Mouse (Mus musculus): ENCODE results near the gene Plcl2.
A peak's percentile ranks its signal among the peaks of the same experiment; 100 is the strongest.

Plcl2 gene

DNA sequence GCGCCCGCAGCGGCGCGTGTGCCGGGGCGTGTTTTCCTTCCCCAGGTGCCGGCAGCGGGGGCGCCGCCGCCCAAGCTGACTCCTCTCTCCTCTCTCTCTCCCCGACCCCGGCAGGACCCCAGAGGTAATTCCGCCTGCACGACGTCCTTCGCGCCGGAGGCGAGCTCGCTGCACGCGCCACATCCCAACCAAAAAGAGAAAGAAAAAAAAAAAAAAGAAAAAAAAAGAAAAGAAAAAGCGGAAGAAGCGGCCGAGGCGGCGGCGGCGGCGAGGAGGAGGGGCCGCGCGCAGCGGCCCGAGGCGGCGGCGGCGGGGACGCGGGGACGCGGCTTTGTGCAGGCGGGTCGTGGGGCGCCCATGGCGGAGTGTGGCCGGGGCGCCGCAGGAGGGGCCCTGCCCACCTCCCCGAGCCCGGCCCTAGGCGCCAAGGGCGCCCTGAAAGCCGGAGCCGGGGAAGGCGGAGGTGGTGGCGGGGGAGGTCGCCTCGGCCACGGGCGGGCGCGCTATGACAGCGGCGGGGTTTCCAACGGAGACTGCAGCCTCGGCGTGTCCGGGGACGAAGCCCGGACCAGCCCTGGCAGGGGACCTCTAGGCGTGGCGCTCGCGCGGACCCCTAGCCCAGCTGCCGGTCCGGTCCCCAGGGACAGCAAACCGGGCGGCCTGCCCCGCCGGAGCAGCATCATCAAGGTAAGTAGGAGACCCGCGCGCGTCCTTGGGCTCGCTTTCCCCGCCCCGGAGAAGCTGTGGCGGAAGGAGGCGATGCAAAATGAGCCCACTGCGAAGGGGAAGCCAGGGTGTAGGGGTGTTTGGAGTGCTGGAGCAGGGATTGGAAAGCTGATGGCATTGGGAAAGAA, at the start of gene Plcl2:
TSS of gene Plcl2 (plus strand) at position 153 of the 854 bp plus-strand sequence.
- DNase-seq (ENCODE audit: extremely low read depth, low read depth), result no peak

DNA sequence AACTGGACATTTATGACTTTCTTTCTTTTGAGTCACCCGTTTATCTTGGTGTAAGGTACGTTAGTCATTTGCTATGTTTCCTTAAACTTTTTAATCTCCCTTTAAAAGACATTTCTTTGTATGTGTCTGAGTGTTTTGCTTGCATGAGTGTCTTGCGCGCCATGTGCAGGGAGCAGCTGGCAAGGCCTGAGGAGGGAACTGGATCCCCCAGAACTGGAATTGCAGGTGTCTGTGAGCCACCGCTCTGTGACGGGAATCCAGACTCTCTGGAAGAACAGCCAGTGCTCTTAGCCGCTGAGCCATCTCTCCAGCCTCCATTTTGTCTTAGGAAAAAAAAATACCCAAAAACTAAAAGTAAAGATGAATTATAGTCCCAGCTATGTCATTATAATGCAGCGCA, 48.9 kb upstream of the Plcl2 start:
- no peak for DNase-seq (ENCODE audit: extremely low read depth, low read depth)

GRCm38 (mm10) chr17:50467438-50467837, 41.8 kb upstream of the Plcl2 start:
- no peak for DNase-seq (ENCODE audit: extremely low read depth, low read depth)

DNA sequence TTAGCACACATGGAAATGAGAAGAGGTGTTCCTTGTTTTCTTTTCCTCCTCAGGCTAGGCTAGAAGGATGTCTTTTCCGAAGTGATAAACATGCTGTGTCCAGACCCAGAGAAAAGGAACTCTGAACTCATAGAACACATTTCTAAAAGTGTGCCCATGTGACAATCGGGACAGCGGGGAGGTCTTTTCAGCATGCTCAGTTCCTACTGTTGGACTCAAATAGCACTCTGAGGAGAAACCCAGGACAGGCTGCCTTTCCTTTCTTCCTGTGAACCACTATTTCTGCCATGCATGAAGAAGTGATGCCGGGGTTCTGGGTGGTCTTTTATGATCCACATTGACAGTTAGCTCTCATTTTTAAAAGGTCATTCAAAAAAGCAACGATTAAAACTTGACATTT, 40.1 kb upstream of the Plcl2 start:
- no peak for DNase-seq (ENCODE audit: extremely low read depth, low read depth)

DNA sequence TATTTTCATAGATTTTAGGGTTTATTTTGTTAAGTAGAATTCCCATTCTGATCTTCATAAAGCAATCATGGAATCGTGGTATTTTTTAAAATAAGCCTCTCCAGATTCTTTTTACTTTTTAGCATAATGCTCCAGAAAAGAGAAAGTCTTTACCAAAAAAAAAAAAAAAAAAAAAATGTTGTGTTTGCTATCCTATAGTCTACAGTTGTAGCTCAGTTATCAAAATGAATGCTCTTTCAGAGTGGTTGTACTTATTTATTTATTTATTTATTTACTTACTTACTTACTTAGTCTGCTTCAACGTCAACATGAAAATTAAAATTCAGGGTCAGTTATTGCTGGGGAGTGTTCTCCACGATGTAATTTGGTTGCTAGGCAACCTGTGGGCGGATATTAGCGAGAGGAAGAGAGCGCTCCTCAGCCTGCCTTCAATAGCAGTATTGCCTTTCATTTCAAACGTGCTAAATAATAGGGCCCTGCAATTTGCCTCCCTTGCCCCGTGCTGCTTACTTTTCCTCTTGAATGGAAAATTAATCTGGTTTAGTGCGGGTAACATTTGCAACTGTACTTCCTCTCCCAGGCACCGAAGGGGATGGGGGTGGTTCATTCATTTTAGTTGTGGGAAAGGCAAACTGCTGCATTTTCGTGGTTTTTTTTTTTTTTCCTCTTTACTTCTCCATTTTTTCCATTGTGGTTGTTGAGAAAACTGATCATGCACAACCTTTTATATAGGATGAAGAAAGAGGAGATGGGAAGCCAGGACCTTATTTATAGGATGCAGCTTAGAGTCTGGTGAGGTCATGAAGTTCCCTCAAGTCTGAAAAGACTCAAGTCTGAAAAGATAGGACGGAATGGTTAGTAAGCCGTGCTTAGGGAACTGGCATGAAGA, 39.4 kb upstream of the Plcl2 start:
- peak; percentile 72 for DNase-seq (ENCODE audit: extremely low read depth, low read depth)

DNA sequence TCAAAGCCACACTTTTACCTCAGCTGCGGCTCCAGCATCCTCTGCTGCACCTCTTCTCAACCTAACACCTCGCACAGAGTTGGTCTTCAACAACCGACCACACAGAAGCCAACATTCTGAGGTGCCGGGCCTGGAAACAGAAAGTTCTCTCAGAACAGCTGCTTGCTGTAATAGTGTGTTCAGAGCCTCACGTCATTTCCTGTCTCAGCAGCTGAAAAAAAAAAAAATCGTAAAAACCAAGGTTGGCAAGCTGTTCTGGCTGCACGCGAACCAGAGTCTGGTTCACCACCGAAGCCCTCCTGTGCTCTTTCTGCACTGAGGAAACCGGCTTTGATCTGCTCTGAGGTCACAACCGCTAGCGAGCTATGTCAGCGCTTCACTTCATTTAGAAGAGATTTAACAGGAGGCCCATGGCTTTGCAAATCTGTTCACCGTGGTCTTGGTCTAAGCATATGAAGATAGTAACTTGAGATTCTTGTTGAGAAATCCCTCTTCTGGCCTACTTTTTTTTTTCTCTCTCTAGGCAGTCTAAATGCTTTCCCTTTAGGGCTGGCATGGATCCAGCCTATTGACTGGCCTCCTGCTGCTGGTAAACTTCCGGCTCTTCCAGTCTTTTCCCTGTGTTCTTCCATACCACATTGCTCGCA, 38.6 kb upstream of the Plcl2 start:
- peak; percentile 54 for DNase-seq (ENCODE audit: extremely low read depth, low read depth)

- DNase-seq (ENCODE audit: extremely low read depth, low read depth), result peak; percentile 26
These were observed 38.0 kb upstream of the Plcl2 start for GRCm38 (mm10) chr17:50471230-50471629.

DNA sequence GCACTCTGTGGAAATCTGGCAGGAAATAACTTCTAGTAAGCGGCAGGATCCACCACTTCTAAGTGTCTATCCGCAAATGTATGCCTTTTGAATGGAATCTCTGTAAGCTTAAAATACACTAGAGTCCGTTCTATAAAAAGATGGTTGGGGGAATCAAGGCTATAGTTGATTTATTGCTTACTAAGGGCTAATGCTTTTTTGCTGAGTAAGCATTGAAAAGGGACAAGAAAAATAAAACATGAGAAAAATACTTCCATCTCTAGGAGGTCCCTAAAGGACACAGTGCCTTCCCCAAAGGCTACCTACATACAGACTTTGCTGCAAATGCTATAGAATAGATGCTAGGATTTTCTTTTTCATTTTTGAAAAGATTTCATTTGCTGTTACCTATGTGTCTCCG, 31.9 kb upstream of the Plcl2 start:
- DNase-seq (ENCODE audit: extremely low read depth, low read depth), result no peak

DNA sequence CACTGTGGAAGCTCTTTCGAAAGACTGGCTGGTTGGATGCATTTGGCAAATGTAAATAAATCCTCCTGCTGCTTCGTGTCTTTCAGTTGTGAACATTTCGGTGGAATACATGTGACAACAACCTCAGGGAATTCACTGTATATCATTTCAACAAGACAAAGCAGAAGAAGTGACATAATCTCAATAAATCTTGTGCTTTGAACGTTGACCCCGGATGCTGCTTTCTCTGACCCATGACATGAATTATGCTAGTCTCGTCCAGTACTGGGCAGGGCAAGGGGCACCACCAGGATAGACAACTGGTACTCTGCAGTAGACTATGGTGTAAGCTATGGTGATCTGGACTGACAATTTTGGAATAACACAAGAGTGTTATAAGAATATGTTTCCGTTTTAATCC, 28.3 kb upstream of the Plcl2 start:
- no peak for DNase-seq (ENCODE audit: extremely low read depth, low read depth)

GRCm38 (mm10) chr17:50483700-50484099, 25.5 kb upstream of the Plcl2 start:
- no peak for DNase-seq (ENCODE audit: extremely low read depth, low read depth)

GRCm38 (mm10) chr17:50484981-50485380, 24.2 kb upstream of the Plcl2 start:
- no peak for DNase-seq (ENCODE audit: extremely low read depth, low read depth)

DNA sequence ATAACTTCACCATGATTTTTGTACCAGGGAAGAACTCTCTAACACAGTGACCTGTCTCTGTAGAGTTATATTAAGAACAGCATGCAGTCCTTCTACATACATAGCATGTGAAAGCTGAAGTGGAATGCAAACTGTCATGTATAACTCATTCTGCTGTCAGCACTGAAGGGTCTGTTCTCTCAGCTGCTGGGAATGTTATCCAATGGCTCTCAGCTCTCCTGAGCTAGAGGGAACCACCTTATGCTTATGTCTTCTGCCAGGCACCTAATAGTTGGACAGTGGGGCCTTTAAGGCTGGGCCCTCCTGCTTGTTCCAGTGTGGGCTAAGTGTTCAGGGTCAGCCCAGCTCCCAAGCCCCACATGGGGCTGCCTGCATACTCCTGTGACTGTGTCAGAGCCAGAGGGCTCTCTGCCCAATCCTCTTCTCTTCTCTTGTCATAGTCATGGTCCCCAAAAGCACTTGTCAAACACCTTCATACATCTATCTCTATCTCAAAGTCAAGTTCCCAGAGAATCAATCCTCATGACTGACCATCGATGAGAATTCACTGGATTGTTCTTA, 22.1 kb upstream of the Plcl2 start:
- no peak for DNase-seq (ENCODE audit: extremely low read depth, low read depth)

DNA sequence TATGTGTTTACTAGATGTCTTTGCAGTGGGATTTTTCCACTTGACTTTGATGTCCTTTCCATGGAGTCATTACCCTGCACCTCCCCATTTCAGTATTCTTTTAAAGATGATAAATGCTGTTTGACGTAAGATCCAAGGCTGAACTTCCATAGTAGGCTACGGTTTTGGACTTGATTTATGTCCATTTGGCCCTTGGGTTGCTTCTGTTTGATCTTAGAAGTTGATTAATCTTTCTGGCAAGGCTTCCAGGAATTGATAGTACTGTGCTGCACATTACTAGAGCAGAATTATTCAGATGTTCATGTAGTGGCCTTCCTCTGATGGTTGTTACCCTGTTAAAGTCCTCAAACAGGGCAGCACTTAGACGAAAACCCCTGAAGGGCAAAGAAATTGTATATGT, 21.5 kb upstream of the Plcl2 start:
- no peak for DNase-seq (ENCODE audit: extremely low read depth, low read depth)

DNA sequence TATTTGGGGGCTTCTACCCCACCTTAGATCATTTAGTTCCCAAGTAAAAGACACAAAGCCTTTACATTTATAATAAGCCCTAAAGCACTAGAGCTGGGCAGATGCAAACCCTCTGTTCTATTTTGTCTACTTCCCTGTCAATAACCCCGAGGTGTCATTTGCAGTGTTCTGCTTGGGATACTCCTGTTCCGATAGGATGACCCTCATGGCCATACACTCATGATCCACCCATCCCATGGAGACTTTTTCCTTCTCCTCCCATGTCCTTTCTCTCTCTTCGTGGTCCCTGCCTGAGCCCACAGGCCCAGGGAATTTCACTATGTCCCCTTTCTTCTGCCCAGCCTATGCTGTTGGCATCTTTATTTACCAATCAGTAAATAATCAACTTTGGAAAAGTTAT, 20.8 kb upstream of the Plcl2 start:
- no peak for DNase-seq (ENCODE audit: extremely low read depth, low read depth)

GRCm38 (mm10) chr17:50488895-50489294, 20.3 kb upstream of the Plcl2 start:
- no peak for DNase-seq (ENCODE audit: extremely low read depth, low read depth)

DNA sequence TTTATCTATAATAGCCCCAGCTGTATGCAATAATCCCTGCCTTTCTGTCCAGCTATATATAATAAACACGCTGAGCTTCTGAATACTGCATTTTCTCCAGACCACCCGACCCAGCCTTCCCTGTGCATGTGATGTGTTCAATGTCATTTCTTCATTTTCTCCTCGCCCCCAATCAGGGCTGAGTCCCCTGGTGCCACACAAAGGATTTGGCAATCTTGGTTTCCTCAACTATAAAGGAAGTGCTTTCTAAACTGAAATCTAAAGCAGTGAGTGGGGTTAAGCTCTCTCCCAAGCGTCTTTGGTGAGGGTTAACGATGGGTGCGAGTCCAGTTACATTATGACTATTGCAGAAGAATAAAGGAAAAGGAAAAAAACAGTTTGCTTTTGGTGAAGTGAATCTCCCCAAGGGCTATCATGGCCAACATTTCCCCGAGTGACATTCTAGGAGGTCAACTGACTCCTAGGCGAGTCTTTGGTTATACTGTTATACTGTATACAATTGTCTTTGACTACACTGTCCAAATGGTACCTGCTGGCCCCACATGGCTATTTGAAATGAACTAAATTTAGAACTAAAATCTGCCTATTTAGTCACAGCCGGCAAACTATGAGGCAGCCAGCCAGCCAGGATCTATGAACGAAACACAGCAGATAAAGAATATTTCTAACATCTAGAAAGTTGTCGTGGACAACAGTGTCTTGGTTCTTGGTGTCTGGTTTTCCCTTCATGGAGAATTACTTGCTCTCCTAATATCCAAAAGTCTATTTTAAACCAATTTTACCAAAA, 18.4 kb upstream of the Plcl2 start:
- DNase-seq (ENCODE audit: extremely low read depth, low read depth), result no peak

- DNase-seq (ENCODE audit: extremely low read depth, low read depth), result no peak
These were observed 17.7 kb upstream of the Plcl2 start for GRCm38 (mm10) chr17:50491496-50491895.

DNA sequence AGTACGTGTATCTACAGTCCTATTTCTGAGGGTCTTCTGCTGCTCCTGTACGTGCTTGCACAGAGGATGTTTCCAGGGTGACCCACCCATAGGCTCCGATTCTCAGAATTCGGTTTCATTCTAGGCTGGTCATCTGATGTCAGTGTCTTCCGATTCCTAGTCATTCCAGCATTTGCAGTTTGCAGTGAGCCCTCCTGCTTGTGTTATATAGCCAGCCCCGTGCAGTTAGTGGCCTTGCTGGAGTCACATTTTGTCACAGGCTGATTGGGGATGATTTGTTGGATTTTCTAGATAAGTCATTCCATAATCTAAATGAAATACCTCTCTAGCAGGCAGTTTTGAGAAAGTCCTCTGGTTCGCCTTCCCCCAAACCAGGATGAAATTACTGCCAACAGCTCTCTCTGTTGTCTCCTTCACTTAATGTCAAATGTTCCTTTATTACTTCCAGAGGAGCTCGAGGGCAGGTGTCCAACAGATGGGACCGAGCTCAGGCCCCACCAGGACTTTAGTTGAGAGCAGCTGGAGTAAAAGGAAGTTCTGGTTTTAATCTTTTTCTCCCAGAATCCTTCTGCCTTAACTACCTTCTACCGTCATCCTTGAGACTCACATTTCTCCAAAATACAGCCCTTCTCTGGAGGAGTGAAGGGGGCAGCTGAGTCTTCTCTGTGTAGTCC, 13.8 kb upstream of the Plcl2 start:
- no peak for DNase-seq (ENCODE audit: extremely low read depth, low read depth)

DNA sequence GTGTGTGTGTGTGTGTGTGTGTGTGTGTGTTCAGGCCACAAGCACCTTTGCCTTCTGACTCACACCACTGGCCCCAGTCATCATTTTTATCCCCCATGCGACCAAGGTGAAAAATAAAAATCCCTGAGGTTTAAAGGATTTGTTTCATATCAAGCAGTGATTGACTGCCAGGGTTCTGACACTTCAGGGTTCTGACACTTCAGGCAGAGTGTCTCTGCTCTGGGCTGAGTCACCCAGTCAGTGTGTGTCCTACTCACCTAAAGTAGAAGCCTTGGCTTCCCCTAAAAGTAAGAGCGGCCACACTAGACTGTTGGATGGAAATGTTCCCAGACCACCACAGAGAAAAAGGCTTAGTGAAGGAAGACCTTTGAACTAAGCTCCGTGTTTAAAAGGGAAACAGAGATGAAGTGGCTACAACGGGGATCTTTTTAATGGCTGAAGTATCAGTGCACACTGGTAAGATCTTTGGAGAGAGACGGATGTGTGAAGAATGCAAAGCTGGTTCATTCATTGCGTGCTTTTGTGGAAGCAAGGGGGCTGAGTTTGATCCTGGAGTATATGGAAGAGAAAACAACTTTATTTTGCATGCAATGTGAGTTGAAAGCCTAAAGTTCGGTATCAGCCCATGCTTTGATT, 11.0 kb upstream of the Plcl2 start:
- no peak for DNase-seq (ENCODE audit: extremely low read depth, low read depth)

Data from MEL-GATA-1-ER (cell line).